Mouse (Mus musculus): ENCODE data around the gene Rhot2. TPM values are rescaled to one million over a fixed set of nuclear protein-coding genes. Genes with fewer than 3 reads are reported as not detected.

Rhot2 gene
- total RNA-seq (2023; ENCODE audit: inconsistent age) = 61.4 to 71.1 TPM (median 69.6 TPM) in 4 replicates

DNA sequence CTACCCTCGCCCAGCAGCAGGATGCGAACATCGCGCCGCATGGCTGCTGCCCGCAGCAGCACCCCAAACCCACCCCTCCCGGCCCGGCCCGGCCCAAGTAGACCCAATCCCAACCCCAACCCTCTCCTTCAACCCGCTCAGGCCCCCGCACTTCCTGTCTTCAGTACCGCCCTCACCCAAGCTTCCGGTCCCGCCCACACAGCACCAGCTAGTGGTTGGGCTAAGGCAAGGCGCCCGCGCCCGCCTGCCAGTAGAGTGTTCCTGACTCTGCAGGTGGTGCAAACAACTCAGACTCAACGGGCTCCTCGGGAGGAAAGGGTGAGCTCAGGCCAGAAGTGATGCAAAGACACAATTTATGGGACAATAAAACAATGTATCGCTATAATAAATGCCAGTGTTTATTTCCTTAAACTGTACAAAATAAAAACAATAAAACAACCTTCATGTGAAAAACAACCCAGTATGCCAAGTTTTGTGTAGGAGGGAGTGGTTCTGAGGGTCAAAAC lies at the start of gene Rhot2:
TSS of gene Rhot2 (minus strand) at position 456 of the 506 bp plus-strand sequence.

DNA sequence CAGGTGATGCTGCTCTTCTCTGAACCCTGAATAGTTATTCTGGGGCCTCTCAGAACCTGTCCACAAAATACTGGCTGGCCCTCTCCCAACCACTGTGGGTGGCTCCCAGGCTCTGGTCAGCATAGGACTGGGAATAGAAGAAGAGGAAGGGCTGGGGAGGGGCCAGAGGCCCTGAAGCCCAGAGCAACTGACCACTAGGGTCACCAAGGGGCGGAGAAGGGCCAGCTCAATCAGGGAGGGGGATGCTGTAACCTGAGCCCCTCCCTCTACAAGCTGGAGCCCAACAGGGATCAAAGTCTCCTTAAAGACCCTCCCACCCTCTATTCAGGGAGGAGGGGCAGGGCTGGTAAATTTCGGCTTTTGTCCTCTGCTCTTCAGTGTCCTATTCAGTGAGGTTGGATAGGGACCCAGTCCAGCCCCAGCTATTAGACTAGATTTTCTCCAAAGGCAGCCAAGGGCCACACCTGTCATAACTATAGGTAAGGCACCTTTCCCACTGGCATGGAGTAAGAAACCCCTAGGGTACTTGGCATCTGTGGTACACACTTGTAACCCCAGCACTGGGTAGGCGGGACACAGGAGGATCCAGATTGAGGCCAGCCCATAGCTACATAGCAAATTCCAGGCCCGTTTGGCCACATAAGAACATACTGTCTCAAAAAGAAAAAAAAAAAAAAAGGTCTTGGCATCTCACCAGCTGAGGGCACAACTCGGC lies 35.7 kb upstream of the Rhot2 start, which contains the start of gene Wfikkn1:
TSS of gene Wfikkn1 (minus strand) at position 663 of the 715 bp plus-strand sequence.

DNA sequence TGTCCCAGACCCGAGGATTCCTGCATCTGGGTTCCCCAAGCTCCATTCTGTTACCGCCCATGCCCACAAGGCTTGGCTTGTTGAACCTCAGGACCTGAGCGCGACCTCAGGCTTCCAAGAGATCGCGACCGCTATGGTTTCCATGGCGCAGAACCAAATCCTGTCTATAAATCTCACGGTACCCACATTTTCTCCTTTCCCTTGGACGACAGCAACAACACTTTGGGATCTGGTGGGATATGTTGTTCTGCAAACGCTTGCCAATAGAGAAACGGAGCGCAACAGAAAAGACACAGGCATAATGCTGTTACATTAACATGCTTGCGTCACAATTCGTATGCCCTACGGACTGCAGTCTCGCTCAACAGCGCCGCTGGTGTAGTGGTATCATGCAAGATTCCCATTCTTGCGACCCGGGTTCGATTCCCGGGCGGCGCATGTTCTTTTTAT lies 30.1 kb upstream of the Rhot2 start, which contains the start of gene Mettl26:
TSS of gene Mettl26 (plus strand) at position 354 of the 450 bp plus-strand sequence.

DNA sequence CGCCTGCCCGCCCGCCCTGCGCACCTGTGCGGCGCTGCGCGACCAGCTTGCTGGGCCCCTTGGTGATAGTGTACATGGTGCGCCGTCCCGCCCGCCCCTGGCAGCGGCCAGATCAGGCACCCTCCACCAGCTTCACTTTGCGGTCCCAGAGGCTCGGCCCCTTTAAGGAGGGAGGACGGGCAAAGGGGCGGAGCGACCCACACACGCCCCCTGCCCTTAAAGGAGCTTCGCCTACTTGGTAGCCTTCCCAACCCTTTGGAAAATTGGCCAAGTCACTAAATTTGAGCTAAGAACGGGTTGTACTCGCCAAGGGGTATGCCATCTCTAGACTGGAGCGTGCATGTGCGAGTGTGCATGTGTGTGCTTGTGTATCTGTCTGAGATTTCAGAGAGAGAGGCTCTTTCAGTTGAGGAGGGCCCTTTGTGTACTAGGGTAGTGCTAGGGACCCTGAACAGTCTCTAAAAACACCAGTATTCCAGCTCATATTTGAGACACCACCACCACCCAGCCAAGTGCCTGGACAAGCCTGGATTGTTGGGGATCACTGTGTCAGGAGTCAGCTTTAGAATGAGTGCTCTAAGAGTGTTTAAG lies 24.0 kb upstream of the Rhot2 start, which contains the start of gene Mcrip2:
TSS of gene Mcrip2 (minus strand) at position 164 of the 591 bp plus-strand sequence.

DNA sequence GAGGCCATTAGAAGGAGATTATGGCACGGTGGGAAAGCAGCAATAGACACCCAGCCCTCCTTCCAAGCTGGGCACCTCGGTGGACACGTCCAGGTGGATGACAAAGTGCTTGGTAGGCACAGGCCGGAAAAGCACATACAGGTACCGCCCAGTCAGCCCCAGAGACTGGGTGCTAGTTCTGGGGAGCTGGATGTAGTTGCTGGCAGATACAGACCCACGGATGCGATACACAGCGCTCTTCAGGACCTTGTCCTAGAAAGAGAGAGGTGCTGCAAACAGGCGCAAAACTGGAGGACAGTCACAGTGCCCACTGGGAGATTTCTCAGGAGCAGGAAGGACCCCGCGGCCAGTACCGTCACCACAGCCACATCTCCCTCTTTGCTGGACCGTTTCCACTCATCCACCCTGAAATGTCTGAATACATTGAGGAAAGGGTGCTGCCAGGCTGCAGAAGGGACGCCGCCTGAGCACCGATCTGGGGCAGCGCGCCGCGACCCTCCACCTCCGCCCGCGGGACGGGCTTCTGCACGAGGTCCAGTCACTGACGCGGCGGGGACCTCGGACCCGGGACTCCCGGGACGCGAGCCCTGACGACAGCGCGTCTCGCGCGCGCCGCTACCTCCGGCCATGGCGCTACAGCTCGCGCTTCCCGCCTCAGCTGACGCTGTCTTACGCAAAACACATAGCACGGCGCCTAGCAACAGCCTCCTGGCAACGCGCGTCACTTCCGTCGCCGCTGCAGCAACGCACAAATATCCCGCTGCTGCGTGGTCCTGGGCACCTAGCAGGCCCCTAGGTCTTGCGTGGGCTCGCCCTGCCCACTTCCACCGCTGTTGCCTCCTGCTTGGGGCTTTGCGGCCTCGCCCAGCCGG lies 16.4 kb upstream of the Rhot2 start, which contains the start of gene Wdr90:
TSS of gene Wdr90 (minus strand) at position 670 of the 872 bp plus-strand sequence.

DNA sequence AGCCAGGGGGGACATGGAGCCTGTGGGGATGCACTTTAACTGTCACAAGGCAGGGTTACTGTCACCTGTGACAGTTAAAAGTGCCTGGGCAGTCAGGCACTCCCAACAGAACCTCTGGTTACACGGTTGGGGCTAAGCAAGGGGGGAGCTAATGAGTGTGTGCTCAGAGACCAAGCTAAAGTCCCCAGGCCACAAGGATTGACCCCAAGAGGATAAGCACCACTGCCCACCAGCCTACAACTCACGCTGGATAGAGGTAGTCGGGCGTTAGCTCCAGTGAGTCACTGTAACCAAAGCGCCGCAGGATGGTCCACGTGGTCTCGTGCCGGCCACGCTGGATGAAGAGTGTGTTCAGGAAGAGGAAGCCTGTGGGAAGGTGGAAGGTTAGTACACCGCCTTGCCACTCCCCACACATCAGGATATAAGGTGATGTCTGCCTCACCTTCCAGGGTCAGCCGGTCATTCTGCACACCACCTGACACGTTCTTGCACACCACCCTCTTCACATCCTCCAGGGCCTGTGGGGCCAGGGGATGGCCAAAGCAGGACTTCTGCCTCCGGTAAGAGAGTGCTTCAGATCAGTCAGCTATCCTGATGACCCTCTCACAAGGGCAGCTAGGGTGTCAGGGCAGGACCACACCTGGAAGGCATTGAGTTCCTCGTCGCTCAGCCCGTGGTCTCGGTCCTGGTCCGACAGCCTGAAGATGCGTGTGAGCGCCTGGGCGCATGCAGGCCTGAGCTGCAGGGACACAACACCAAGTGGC lies 3.4 kb downstream of the Rhot2 start, which contains the start of gene Gm20683:
TSS of gene Gm20683 (minus strand) at position 647 of the 764 bp plus-strand sequence.

DNA sequence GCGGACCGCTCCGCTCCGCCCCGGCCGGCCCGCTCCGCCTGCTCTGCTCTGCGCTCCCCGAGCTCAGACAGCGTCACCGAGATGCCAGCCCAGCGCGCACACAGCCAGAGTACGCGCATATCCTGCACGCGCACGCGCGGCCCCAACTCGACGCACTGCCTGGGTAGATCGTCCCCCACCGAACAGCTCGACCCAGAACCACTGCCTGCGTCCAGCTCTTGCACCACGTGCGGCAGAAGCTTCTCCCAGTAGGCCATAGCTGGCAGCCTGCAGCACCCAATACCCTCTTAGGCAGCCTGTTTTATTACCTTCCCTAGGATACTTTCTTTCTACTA lies 7.6 kb downstream of the Rhot2 start, which contains the start of gene Rhbdl1:
TSS of gene Rhbdl1 (minus strand) at position 220 of the 335 bp plus-strand sequence.

DNA sequence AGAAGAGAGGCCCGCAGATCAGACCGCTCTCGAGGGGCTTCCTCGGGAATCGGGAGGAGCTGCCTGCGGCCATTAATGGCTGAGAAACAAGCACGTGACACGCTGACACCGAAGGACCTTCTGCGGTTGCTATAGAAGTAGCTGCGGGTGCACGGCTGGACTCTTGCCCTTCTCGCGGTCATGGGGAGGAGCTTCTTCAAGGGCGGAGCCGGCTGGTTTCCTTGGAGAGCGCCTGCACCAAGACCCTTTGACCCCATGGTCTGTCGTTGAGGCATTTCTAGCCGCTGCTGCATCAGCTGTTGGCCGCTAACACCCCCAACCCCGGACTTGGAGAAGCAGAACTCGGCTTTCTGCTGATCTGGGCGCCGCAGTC lies 11.4 kb downstream of the Rhot2 start, which contains the start of gene Stub1:
TSS of gene Stub1 (minus strand) at position 114 of the 373 bp plus-strand sequence.

DNA sequence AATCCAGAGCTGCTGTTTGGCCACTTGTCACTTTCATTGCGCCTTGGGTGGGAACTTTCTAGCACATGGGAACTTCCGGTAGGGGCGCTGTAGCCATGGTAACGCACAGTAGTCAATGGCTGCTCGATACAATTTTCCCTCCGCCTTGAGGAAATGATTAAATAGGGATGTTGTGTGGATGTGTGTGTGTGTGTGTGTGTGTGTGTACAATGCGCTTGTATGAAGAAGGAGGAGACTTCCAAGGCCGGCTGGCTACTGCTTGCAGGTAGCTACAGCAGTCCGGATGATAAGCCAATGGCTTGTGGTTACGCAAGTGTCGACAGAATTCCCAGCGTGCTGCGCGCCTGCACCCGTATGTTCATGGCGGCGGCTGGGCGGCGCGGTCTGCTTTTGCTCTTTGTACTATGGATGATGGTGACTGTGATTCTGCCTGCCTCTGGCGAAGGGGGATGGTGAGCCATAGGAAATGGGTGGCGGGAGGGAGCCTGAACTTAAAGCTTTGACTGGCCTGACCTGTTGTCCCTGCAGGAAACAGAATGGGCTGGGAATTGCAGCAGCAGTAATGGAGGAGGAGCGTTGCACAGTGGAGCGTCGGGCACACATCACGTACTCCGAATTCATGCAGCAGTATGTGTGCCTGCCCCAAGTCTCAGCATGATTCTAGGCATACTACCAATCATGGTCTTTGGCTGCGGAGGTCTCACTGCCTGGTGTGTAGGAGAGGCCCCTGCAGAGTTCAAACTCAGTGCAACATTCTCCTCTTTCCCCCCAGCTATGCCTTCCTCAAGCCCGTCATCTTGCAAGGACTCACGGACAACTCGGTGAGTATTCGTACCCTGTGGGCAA lies 15.7 kb downstream of the Rhot2 start, which contains the start of gene Jmjd8:
TSS of gene Jmjd8 (plus strand) at position 156 of the 846 bp plus-strand sequence.

DNA sequence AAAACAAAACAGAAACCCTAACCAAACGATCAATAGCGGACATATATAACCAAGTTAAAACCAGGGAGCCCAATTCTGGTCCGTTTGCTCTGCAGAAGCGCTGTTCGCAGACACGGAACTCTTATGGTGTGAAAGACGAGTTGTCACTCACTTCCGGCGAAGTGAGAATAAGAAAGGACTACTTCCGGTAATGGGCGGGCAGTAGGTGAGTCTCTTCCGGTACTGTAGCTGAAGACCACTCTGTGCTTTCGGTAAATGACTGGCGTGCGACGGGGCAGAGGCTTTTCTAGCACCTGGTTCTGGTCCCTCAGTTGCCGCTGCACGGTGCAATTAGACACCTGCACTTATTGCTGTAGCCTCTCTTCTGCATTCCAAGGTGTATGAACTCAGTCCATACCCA lies 21.2 kb downstream of the Rhot2 start, which contains the start of gene Wdr24:
TSS of gene Wdr24 (plus strand) at position 176 of the 400 bp plus-strand sequence.

DNA sequence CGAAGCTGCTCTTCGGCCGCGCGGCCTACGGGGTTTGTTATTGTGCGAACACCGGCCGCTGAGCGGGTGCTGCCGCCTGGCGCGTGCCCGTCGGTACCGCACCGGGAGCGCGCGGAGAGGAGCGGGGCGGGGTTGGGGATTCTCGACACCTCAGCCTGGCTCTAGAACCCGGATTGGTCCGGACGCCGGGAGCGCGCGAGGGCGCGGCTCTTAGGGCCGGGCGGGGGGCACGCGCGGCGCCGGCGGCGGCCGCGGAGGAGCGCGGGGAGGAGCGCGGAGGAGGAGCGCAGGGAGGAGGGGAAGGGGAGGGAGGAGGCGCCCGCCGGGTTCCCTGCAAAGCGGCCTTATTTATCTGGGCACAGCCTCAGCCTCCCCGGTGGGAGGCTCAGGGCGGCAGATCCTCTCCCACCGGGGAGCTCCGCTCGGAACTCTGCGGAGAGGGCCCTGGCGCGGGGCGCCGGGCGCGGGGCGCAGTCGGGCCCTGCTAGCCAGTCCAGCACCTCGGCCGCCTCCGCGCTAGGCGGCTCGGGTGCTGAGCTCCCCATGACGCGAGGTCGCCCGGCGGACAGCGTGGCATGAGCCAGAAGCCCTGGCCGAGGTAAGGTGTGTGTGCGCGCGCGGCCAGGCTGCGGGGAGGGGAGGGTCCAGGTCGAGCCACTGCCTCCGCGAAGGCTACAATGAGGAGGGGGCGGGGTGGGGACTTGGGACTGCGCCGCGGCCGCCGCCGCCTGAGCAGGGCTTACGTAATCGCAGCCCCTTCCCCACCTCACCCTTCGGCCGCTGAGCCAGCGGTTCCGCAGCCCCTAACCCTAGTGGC lies 35.7 kb downstream of the Rhot2 start, which contains the start of gene Fbxl16:
TSS of gene Fbxl16 (plus strand) at position 297 of the 817 bp plus-strand sequence.

DNA sequence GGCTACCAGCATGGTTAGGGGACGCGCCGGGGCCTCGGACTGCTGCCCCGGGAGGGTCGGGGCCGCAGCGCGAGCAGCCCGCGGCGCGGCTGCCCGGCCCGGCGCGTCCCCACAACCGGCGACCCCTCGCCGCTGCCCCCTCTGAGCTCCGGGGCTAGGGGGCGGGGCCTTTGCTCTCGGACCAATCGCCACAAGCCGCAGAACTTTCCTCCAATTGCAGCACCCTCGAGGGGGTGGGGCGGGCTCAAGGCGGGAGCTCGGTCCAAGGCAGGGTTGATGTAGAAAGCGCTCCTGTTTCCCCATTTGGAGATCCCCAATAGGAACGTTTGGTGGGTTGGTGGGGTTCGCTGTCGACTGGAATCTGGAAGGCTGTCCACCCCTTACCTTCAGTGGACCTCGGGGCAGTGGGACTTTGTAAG lies 47.7 kb downstream of the Rhot2 start, which contains the start of gene Metrn:
TSS of gene Metrn (minus strand) at position 186 of the 419 bp plus-strand sequence.

DNA sequence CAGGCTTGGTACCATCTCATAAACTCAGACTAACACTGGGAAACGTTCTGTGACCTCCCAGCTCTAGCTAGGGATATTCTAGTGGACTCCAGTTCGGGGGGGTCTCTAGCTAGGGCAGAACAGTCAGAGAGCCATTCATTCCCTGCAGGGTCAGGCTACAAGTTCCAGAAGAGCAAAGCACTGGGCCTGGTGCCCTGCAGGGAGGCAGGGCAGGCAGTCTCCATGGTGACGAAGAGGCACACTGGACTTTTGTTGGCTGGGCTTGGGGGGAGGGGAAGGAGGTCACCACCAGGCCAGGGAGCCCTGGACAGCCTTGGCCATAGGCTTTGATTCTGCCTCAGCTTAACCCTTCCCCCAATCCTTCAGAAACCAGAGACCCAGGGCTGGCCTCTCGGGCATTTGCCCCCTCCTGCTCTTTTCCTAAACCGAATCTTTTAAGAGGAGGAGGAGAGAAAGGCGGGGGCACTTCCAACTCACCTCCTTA lies 49.0 kb downstream of the Rhot2 start, which contains the start of gene AC134908.4:
TSS of gene AC134908.4 (minus strand) at position 51 of the 484 bp plus-strand sequence.

DNA sequence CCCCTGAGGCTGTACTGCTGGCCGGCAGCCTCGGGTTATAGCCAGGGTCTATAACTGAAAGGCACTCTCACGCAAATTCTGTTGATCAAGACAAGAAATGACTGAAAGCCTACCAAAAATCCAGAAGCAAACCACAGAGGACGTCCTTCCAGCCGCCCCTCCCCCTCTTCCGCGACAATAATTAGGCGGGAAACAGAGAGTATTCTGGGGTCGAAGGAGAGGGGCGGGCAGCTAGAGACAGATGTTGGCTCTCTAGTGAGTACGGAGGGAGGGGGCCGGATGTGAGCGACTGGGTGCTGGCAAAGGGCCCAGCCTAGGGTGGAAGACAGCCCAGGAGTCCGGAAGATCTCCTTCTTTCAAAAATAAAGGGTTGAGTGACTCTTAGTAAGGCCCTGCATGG lies 52.0 kb downstream of the Rhot2 start, which contains the start of gene Fam173a:
TSS of gene Fam173a (minus strand) at position 287 of the 400 bp plus-strand sequence.

Other genes with a start within 250 kb of the Rhot2 start
- not detected in 4 replicates for gene Gng13, start 127.7 kb downstream of the Rhot2 start, total RNA-seq (2023; ENCODE audit: inconsistent age)
- 6.4 to 12.4 TPM (median 8.6 TPM) in 4 replicates for gene Chtf18, start 117.4 kb downstream of the Rhot2 start, total RNA-seq (2023; ENCODE audit: inconsistent age)
- 5.2 to 7.4 TPM (median 7.3 TPM) in 4 replicates for gene Rpusd1, start 117.2 kb downstream of the Rhot2 start, total RNA-seq (2023; ENCODE audit: inconsistent age)
- not detected in 4 replicates for gene Mslnl, start 108.8 kb downstream of the Rhot2 start, total RNA-seq (2023; ENCODE audit: inconsistent age)
- gene Msln, start 90.5 kb downstream of the Rhot2 start, total RNA-seq (2023; ENCODE audit: inconsistent age) = 1.6 TPM in 1 of 4 replicates, not detected in the others
- gene Narfl, start 71.1 kb downstream of the Rhot2 start, total RNA-seq (2023; ENCODE audit: inconsistent age) = 27.3 to 40.0 TPM (median 36.0 TPM) in 4 replicates
- 16.0 to 24.2 TPM (median 19.1 TPM) in 4 replicates for gene Haghl, start 59.2 kb downstream of the Rhot2 start, total RNA-seq (2023; ENCODE audit: inconsistent age)
- gene Ccdc78, start 58.3 kb downstream of the Rhot2 start, total RNA-seq (2023; ENCODE audit: inconsistent age) = not detected in 4 replicates
- 46.3 to 58.4 TPM (median 50.0 TPM) in 4 replicates for gene Fam173a, start 52.0 kb downstream of the Rhot2 start, total RNA-seq (2023; ENCODE audit: inconsistent age)
- gene AC134908.4, start 49.2 kb downstream of the Rhot2 start, total RNA-seq (2023; ENCODE audit: inconsistent age) = 1.5 TPM in 1 of 4 replicates, not detected in the others
- gene Metrn, start 47.7 kb downstream of the Rhot2 start, total RNA-seq (2023; ENCODE audit: inconsistent age) = 10.2 to 15.1 TPM (median 13.2 TPM) in 4 replicates
- gene Fbxl16, start 35.8 kb downstream of the Rhot2 start, total RNA-seq (2023; ENCODE audit: inconsistent age) = not detected in 4 replicates
- gene Wdr24, start 21.2 kb downstream of the Rhot2 start, total RNA-seq (2023; ENCODE audit: inconsistent age) = 17.0 to 23.5 TPM (median 22.7 TPM) in 4 replicates
- 26.8 to 30.2 TPM (median 29.3 TPM) in 4 replicates for gene Jmjd8, start 16.0 kb downstream of the Rhot2 start, total RNA-seq (2023; ENCODE audit: inconsistent age)
- 62.5 to 74.1 TPM (median 64.8 TPM) in 4 replicates for gene Stub1, start 11.4 kb downstream of the Rhot2 start, total RNA-seq (2023; ENCODE audit: inconsistent age)
- 0.84 to 2.9 TPM (median 1.9 TPM) in 4 replicates for gene Rhbdl1, start 7.6 kb downstream of the Rhot2 start, total RNA-seq (2023; ENCODE audit: inconsistent age)
- 3.4 to 4.4 TPM (median 3.6 TPM) in 4 replicates for gene Gm20683, start 3.1 kb downstream of the Rhot2 start, total RNA-seq (2023; ENCODE audit: inconsistent age)
- 33.3 to 45.0 TPM (median 38.3 TPM) in 4 replicates for gene Wdr90, start 16.6 kb upstream of the Rhot2 start, total RNA-seq (2023; ENCODE audit: inconsistent age)
- 0.69 to 3.3 TPM (median 3.0 TPM) in 3 of 4 replicates, not detected in the other for gene Mcrip2, start 23.9 kb upstream of the Rhot2 start, total RNA-seq (2023; ENCODE audit: inconsistent age)
- 24.4 to 27.9 TPM (median 26.1 TPM) in 4 replicates for gene Mettl26, start 30.2 kb upstream of the Rhot2 start, total RNA-seq (2023; ENCODE audit: inconsistent age)
- gene Wfikkn1, start 36.0 kb upstream of the Rhot2 start, total RNA-seq (2023; ENCODE audit: inconsistent age) = 5.7 to 6.6 TPM (median 6.0 TPM) in 4 replicates
- gene Rab40c, start 74.9 kb upstream of the Rhot2 start, total RNA-seq (2023; ENCODE audit: inconsistent age) = 20.9 to 25.3 TPM (median 23.0 TPM) in 4 replicates
- gene Pigq, start 100.1 kb upstream of the Rhot2 start, total RNA-seq (2023; ENCODE audit: inconsistent age) = 75.7 to 84.9 TPM (median 77.1 TPM) in 4 replicates
- gene Nhlrc4, start 100.1 kb upstream of the Rhot2 start, total RNA-seq (2023; ENCODE audit: inconsistent age) = not detected in 4 replicates
- 0.21 TPM in 1 of 4 replicates, not detected in the others for gene A930017K11Rik, start 107.7 kb upstream of the Rhot2 start, total RNA-seq (2023; ENCODE audit: inconsistent age)
- gene Capn15, start 140.9 kb upstream of the Rhot2 start, total RNA-seq (2023; ENCODE audit: inconsistent age) = 35.7 to 39.1 TPM (median 38.2 TPM) in 4 replicates
- gene Rab11fip3, start 224.7 kb upstream of the Rhot2 start, total RNA-seq (2023; ENCODE audit: inconsistent age) = 9.1 to 12.2 TPM (median 10.4 TPM) in 4 replicates
- 4.8 to 6.3 TPM (median 5.3 TPM) in 4 replicates for gene Decr2, start 245.5 kb upstream of the Rhot2 start, total RNA-seq (2023; ENCODE audit: inconsistent age)

Measured in B cell, adult (primary cell).